Comparison of ENCODE assay signal across 20 mouse cellular contexts in genomic region chr13:38967518-38967917, GRCm38 (mm10).
"Had no signal": no experiment of that assay in that cellular context is flagged by ENCODE, and none has a peak within 500 bp of the region (broad histone marks: within the 10 kb centered on the region; RNA-seq: fewer than 3 reads in every experiment).

No protein-coding gene starts in this region.

- ATAC-seq: intestine, postnatal 0 days; midbrain, embryonic 13.5 days; midbrain, embryonic 16.5 days had no signal

- H3K36me3 ChIP-seq: limb, embryonic 12.5 days; limb, embryonic 15.5 days; midbrain, embryonic 10.5 days; midbrain, embryonic 13.5 days; neural tube, embryonic 13.5 days had no signal

- H3K27ac ChIP-seq: kidney, postnatal 0 days; limb, embryonic 12.5 days; limb, embryonic 15.5 days; midbrain, embryonic 10.5 days; midbrain, embryonic 13.5 days; neural tube, embryonic 13.5 days; stomach, postnatal 0 days had no signal

- H3K4me2 ChIP-seq: limb, embryonic 12.5 days; limb, embryonic 15.5 days; midbrain, embryonic 13.5 days; neural tube, embryonic 13.5 days had no signal

- H3K4me1 ChIP-seq: limb, embryonic 12.5 days; limb, embryonic 15.5 days; midbrain, embryonic 10.5 days; midbrain, embryonic 13.5 days; neural tube, embryonic 13.5 days had no signal

- H3K9ac ChIP-seq: limb, embryonic 12.5 days; limb, embryonic 15.5 days; midbrain, embryonic 13.5 days; neural tube, embryonic 13.5 days had no signal

- H3K9me3 ChIP-seq: limb, embryonic 15.5 days; midbrain, embryonic 10.5 days; midbrain, embryonic 13.5 days; neural tube, embryonic 13.5 days had no signal

- H3K4me3 ChIP-seq: limb, embryonic 12.5 days; limb, embryonic 15.5 days; midbrain, embryonic 10.5 days; midbrain, embryonic 13.5 days; myocyte; neural tube, embryonic 13.5 days had no signal

- DNase-seq: kidney, adult 2 months; kidney, postnatal 25 days; left cerebral cortex, postnatal 4 days; lung, adult 2 months; lung, postnatal 14 days; lung, postnatal 4 days; retina, postnatal 1 day; right cerebral cortex, postnatal 25 days; thymus, adult 18-20 months; thymus, postnatal 4 days had no signal

- H3K27me3 ChIP-seq: limb, embryonic 12.5 days; limb, embryonic 15.5 days; midbrain, embryonic 13.5 days; neural tube, embryonic 13.5 days had no signal
